Mouse (Mus musculus) skeletal muscle tissue, adult 2 months (tissue): Measurements from ENCODE around the gene Rnase1.
"Not testable (repeated sequence)": the region's sequence is repeated elsewhere in the genome, so short reads cannot be mapped to it uniquely, and the experiment has no call there.

Source experiments
- DNase-seq: peaks from one replicate; pipeline ENCODE4 v3.0.0-alpha.2; 2012; ENCODE audit warnings: low read depth, low spot score

Gene Rnase1

GRCm38 (mm10) chr14:51146685-51147084 is at the start of gene Rnase1:
TSS of gene Rnase1 (minus strand) at chr14:51146785.
- DNase-seq = no peak

- no peak for DNase-seq
Observed at GRCm38 (mm10) chr14:51195681-51196080, 49.1 kb upstream of the Rnase1 start.

- not testable (repeated sequence) for DNase-seq
Observed at GRCm38 (mm10) chr14:51181051-51181450, 34.5 kb upstream of the Rnase1 start.

- DNase-seq = no peak
Observed at GRCm38 (mm10) chr14:51173843-51174242, 27.3 kb upstream of the Rnase1 start.

GRCm38 (mm10) chr14:51172947-51173346 is 26.4 kb upstream of the Rnase1 start:
- DNase-seq = not testable (repeated sequence)

GRCm38 (mm10) chr14:51172095-51172865 is 25.7 kb upstream of the Rnase1 start:
- DNase-seq = not testable (repeated sequence)

GRCm38 (mm10) chr14:51166068-51166467 is 19.5 kb upstream of the Rnase1 start:
- DNase-seq = no peak

GRCm38 (mm10) chr14:51165435-51165834 is 18.9 kb upstream of the Rnase1 start:
- DNase-seq = no peak

GRCm38 (mm10) chr14:51163323-51163722 is 16.7 kb upstream of the Rnase1 start:
- not testable (repeated sequence) for DNase-seq

GRCm38 (mm10) chr14:51161976-51162375 is 15.4 kb upstream of the Rnase1 start, which contains the start of gene Rnase2b:
TSS of gene Rnase2b (plus strand) at chr14:51162260.
- not testable (repeated sequence) for DNase-seq

- DNase-seq = no peak
Observed at GRCm38 (mm10) chr14:51157072-51157471, 10.5 kb upstream of the Rnase1 start.

GRCm38 (mm10) chr14:51156736-51157068 is 10.1 kb upstream of the Rnase1 start:
- no peak for DNase-seq

- DNase-seq = no peak
Observed at GRCm38 (mm10) chr14:51156056-51156735, 9.6 kb upstream of the Rnase1 start.

GRCm38 (mm10) chr14:51152249-51152870 is 5.8 kb upstream of the Rnase1 start:
- no peak for DNase-seq

- DNase-seq = no peak
Observed at GRCm38 (mm10) chr14:51150206-51150831, 3.7 kb upstream of the Rnase1 start.

- no peak for DNase-seq
Observed at GRCm38 (mm10) chr14:51149164-51149563, 2.6 kb upstream of the Rnase1 start.

- DNase-seq = no peak
Observed at GRCm38 (mm10) chr14:51148006-51148405, 1.4 kb upstream of the Rnase1 start.

- no peak for DNase-seq
Observed at GRCm38 (mm10) chr14:51145521-51145920, 1.1 kb downstream of the Rnase1 start.

GRCm38 (mm10) chr14:51144451-51144850 is 2.1 kb downstream of the Rnase1 start:
- no peak for DNase-seq

GRCm38 (mm10) chr14:51143937-51144336 is 2.6 kb downstream of the Rnase1 start:
- DNase-seq = no peak

GRCm38 (mm10) chr14:51143287-51143686 is 3.3 kb downstream of the Rnase1 start:
- DNase-seq = no peak

- no peak for DNase-seq
Observed at GRCm38 (mm10) chr14:51142568-51142967, 4.0 kb downstream of the Rnase1 start.
